Mouse (Mus musculus) liver, embryonic 16.5 days (tissue): Measurements from ENCODE around the gene Tubb3. TPM values are rescaled to one million over a fixed set of nuclear protein-coding genes. Genes with fewer than 3 reads are reported as not detected.

Experiments
- ATAC-seq: fragments of 200-750 bp; cut with Nextera tagmentation; 2 replicates; pipeline ENCODE4 v1.8.0; 2017; ENCODE audit warnings: low read depth, mild to moderate bottlenecking, moderate number of reproducible peaks, moderate library complexity
- H3K27ac ChIP-seq: fragments of 300-500 bp; sonication (generic); 2 replicates; pipeline ENCODE4 v1.5.1; 2014; ENCODE audit warnings: mild to moderate bottlenecking, low read length
- H3K27me3 ChIP-seq: fragments of 300-500 bp; sonication (generic); 2 replicates; pipeline ENCODE4 v1.6.1; 2014; ENCODE audit warnings: low read depth, low read length, mixed read lengths; ENCODE audit not compliant: control insufficient read depth, insufficient read depth
- H3K36me3 ChIP-seq: fragments of 300-500 bp; sonication (generic); 2 replicates; pipeline ENCODE4 v1.6.1; 2014; ENCODE audit warnings: mild to moderate bottlenecking; ENCODE audit not compliant: control insufficient read depth, insufficient read depth
- H3K4me1 ChIP-seq: fragments of 300-500 bp; sonication (generic); 2 replicates; pipeline ENCODE4 v1.6.1; 2014; ENCODE audit warnings: low read depth, low read length, mixed read lengths; ENCODE audit not compliant: control insufficient read depth
- H3K4me2 ChIP-seq: fragments of 300-500 bp; sonication (generic); 2 replicates; pipeline ENCODE4 v1.6.1; 2014; ENCODE audit warnings: low read depth, low read length, mixed read lengths
- H3K4me3 ChIP-seq: fragments of 300-500 bp; sonication (generic); 2 replicates; pipeline ENCODE4 v1.5.1; 2014; ENCODE audit warnings: low read depth, mild to moderate bottlenecking, low read length
- H3K9ac ChIP-seq: fragments of 300-500 bp; sonication (generic); 2 replicates; pipeline ENCODE4 v1.6.1; 2014; ENCODE audit warnings: low read depth, low read length
- H3K9me3 ChIP-seq: fragments of 300-500 bp; sonication (generic); replicated peaks from 2 replicates; pipeline ENCODE4 v1.6.1; 2016; ENCODE audit warnings: low read length; ENCODE audit not compliant: control insufficient read depth
- WGBS: fragments of 180-500 bp; shearing (Covaris S2); extraction: QIAGEN DNeasy Blood & Tissue Kit; methylation state at CpG from one replicate; pipeline ENCODE4 v1.1.7; 2014; ENCODE audit not compliant: insufficient replicate concordance; 5-methylcytosine and 5-hydroxymethylcytosine counted together
- polyA plus RNA-seq: library from polyadenylated mRNA; unstranded; fragments of >200 nt; fragmentation: Nextera tagmentation; extraction: Ambion mirVana; gene quantifications from 2 replicates; pipeline ENCODE4 v1.2.1, GENCODE M21; 2015

The Tubb3 gene
- polyA plus RNA-seq, 1 experiment from 2014 or later, result 0.64 TPM

- peaks cover 3% of the 10 kb centered on the region for H3K4me1 ChIP-seq
- no peak overlapping the region for H3K27ac ChIP-seq
- H3K4me3 ChIP-seq, result no peak overlapping the region
- no peak overlapping the region for H3K9ac ChIP-seq
- ATAC-seq, result no peak
- no peaks in the 10 kb centered on the region for H3K27me3 ChIP-seq
- peaks cover 3% of the 10 kb centered on the region; the same call in 1 of the 2 replicates for H3K36me3 ChIP-seq
- no peak overlapping the region for H3K4me2 ChIP-seq
- no peaks in the 10 kb centered on the region for H3K9me3 ChIP-seq
- WGBS, result 51% methylated on average over 7 of the region's 7 CpGs
Measured at GRCm38 (mm10) chr8:123453291-123453690, 42.1 kb downstream of the Tubb3 start.

- H3K27me3 ChIP-seq, result no peaks in the 10 kb centered on the region
- no peak overlapping the region for H3K9ac ChIP-seq
- no peak for ATAC-seq
- 82% methylated on average over 5 of the region's 5 CpGs for WGBS
- H3K4me1 ChIP-seq, result peaks cover 3% of the 10 kb centered on the region
- H3K4me2 ChIP-seq, result no peak overlapping the region
- peaks cover 3% of the 10 kb centered on the region; the same call in 1 of the 2 replicates for H3K36me3 ChIP-seq
- no peaks in the 10 kb centered on the region for H3K9me3 ChIP-seq
- H3K4me3 ChIP-seq, result no peak overlapping the region
- no peak overlapping the region for H3K27ac ChIP-seq
Measured at GRCm38 (mm10) chr8:123453951-123454350, 42.7 kb downstream of the Tubb3 start.

- peaks cover 3% of the 10 kb centered on the region for H3K4me1 ChIP-seq
- H3K27me3 ChIP-seq, result no peaks in the 10 kb centered on the region
- no peak overlapping the region for H3K9ac ChIP-seq
- no peak overlapping the region for H3K27ac ChIP-seq
- ATAC-seq, result no peak
- 34% methylated on average over 6 of the region's 6 CpGs for WGBS
- H3K36me3 ChIP-seq, result peaks cover 3% of the 10 kb centered on the region; the same call in 1 of the 2 replicates
- no peak overlapping the region for H3K4me2 ChIP-seq
- H3K9me3 ChIP-seq, result no peaks in the 10 kb centered on the region
- no peak overlapping the region for H3K4me3 ChIP-seq
Measured at GRCm38 (mm10) chr8:123454559-123454958, 43.3 kb downstream of the Tubb3 start.

- no peak overlapping the region for H3K27ac ChIP-seq
- H3K36me3 ChIP-seq, result no peaks in the 10 kb centered on the region; the same call in 1 of the 2 replicates
- 74% methylated on average over 4 of the region's 4 CpGs for WGBS
- H3K4me1 ChIP-seq, result no peaks in the 10 kb centered on the region; the same call in 1 of the 2 replicates
- H3K4me3 ChIP-seq, result no peak overlapping the region
- H3K4me2 ChIP-seq, result no peak overlapping the region
- H3K27me3 ChIP-seq, result no peaks in the 10 kb centered on the region
- H3K9ac ChIP-seq, result no peak overlapping the region
- H3K9me3 ChIP-seq, result no peaks in the 10 kb centered on the region
- ATAC-seq, result no peak
Measured at GRCm38 (mm10) chr8:123463651-123464050, 52.4 kb downstream of the Tubb3 start.

GRCm38 (mm10) chr8:123467476-123467875, 56.3 kb downstream of the Tubb3 start:
- H3K4me3 ChIP-seq, result no peak overlapping the region
- no peak overlapping the region for H3K27ac ChIP-seq
- no peak overlapping the region for H3K4me2 ChIP-seq
- H3K27me3 ChIP-seq, result no peaks in the 10 kb centered on the region
- no peaks in the 10 kb centered on the region for H3K36me3 ChIP-seq
- no peaks in the 10 kb centered on the region; the same call in 1 of the 2 replicates for H3K4me1 ChIP-seq
- no peaks in the 10 kb centered on the region for H3K9me3 ChIP-seq
- WGBS, result 53% methylated on average over 3 of the region's 3 CpGs
- ATAC-seq, result no peak
- no peak overlapping the region for H3K9ac ChIP-seq

Other genes with a start within 250 kb of the Tubb3 start
- 0.12 and 0.39 TPM in 2 replicates for gene Dpep1, start 225.2 kb upstream of the Tubb3 start, polyA plus RNA-seq
- gene Chmp1a, start 198.7 kb upstream of the Tubb3 start, polyA plus RNA-seq, result 55.9 and 59.6 TPM in 2 replicates
- 0.14 and 0.21 TPM in 2 replicates for gene Spata33, start 198.6 kb upstream of the Tubb3 start, polyA plus RNA-seq
- 8.8 and 8.9 TPM in 2 replicates for gene Cdk10, start 186.6 kb upstream of the Tubb3 start, polyA plus RNA-seq
- gene Spata2l, start 175.2 kb upstream of the Tubb3 start, polyA plus RNA-seq, result 3.2 and 3.3 TPM in 2 replicates
- gene Zfp276, start 157.2 kb upstream of the Tubb3 start, polyA plus RNA-seq, result 7.5 and 7.8 TPM in 2 replicates
- gene Vps9d1, start 157.1 kb upstream of the Tubb3 start, polyA plus RNA-seq, result 4.8 and 5.6 TPM in 2 replicates
- gene Fanca, start 92.8 kb upstream of the Tubb3 start, polyA plus RNA-seq, result 14.4 and 14.8 TPM in 2 replicates
- gene Spire2, start 78.7 kb upstream of the Tubb3 start, polyA plus RNA-seq, result 2.3 and 2.4 TPM in 2 replicates
- 54.0 and 58.0 TPM in 2 replicates for gene Tcf25, start 37.7 kb upstream of the Tubb3 start, polyA plus RNA-seq
- gene Mc1r, start 4.3 kb upstream of the Tubb3 start, polyA plus RNA-seq, result not detected in 2 replicates
- 9.9 and 11.3 TPM in 2 replicates for gene Def8, start 12.1 kb downstream of the Tubb3 start, polyA plus RNA-seq
- 21.9 and 24.0 TPM in 2 replicates for gene Afg3l1, start 66.5 kb downstream of the Tubb3 start, polyA plus RNA-seq
- 0.15 and 0.21 TPM in 2 replicates for gene Dbndd1, start 104.0 kb downstream of the Tubb3 start, polyA plus RNA-seq
- gene Gas8, start 107.4 kb downstream of the Tubb3 start, polyA plus RNA-seq, result 2.5 and 2.7 TPM in 2 replicates
- gene Rhou, start 242.5 kb downstream of the Tubb3 start, polyA plus RNA-seq, result 1.5 and 1.8 TPM in 2 replicates